Mouse (Mus musculus) limb, embryonic 12.5 days (tissue): ENCODE measurements at regions not wholly inside any gene's neighbourhood (a gene's known extent, or its start where the extent isn't known, plus 50 kb on each side); places are given as distances from the start of the nearest gene placed in this dataset.
A peak's percentile ranks its signal among the peaks of the same experiment; 100 is the strongest.

Experiments
- ATAC-seq: fragments of 200-750 bp; cut with Nextera tagmentation; 2 replicates; pipeline ENCODE4 v1.8.0; 2017; ENCODE audit warnings: low read depth, moderate TSS enrichment; ENCODE audit not compliant: insufficient number of reproducible peaks, insufficient read depth, low FRiP score, low TSS enrichment
- H3K27ac ChIP-seq: fragments of 300-500 bp; sonication (generic); 2 replicates; pipeline ENCODE4 v1.5.1; 2016; ENCODE audit warnings: mild to moderate bottlenecking, moderate library complexity
- H3K27me3 ChIP-seq: fragments of 300-500 bp; sonication (generic); 2 replicates; pipeline ENCODE4 v1.6.1; 2016; ENCODE audit warnings: mild to moderate bottlenecking, moderate library complexity
- H3K36me3 ChIP-seq: fragments of 300-500 bp; sonication (generic); 2 replicates; pipeline ENCODE4 v1.6.1; 2016; ENCODE audit warnings: mild to moderate bottlenecking, moderate library complexity
- H3K4me1 ChIP-seq: fragments of 300-500 bp; sonication (generic); replicated peaks from 2 replicates; pipeline ENCODE4 v1.6.1; 2016
- H3K4me2 ChIP-seq: fragments of 300-500 bp; sonication (generic); 2 replicates; pipeline ENCODE4 v1.6.1; 2016; ENCODE audit warnings: mild to moderate bottlenecking, moderate library complexity
- H3K4me3 ChIP-seq: fragments of 300-500 bp; sonication (generic); replicated peaks from 2 replicates; pipeline ENCODE4 v1.5.1; 2016; ENCODE audit warnings: mild to moderate bottlenecking
- H3K9ac ChIP-seq: fragments of 300-500 bp; sonication (generic); replicated peaks from 2 replicates; pipeline ENCODE4 v1.6.1; 2016; ENCODE audit warnings: mild to moderate bottlenecking, moderate library complexity
- H3K9me3 ChIP-seq: fragments of 300-500 bp; sonication (generic); 2 replicates; pipeline ENCODE4 v1.6.1; 2016; ENCODE audit warnings: mild to moderate bottlenecking, moderate library complexity
- WGBS: fragments of 180-500 bp; shearing (Covaris S2); methylation state at CpG from one replicate; pipeline ENCODE4 v1.1.7; 2016; 5-methylcytosine and 5-hydroxymethylcytosine counted together

DNA sequence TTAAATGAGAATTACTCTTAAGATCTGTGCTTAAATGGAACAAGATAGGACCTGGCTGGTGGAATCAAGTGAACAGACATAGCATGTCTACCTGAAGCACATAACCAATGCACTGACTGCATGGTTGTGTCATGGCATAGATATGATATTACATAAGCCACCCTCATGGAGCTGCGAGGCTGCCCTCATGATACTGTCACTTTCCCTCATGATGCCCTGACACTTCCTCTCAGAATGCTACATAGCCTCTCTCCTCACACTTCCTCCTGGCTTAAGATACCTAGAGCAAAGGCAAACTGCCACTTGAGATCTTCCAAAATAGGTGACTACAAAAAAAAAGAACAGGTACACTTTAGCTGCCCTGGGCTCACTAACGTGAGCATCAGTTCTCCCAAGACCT, 278.9 kb upstream of the Kif2a start:
- Histone ChIP-seq H3K4me2 (no peak overlapping the region), H3K27me3 (no peaks in the 10 kb centered on the region), H3K4me1 (no peaks in the 10 kb centered on the region), H3K9ac (no peak overlapping the region), H3K9me3 (no peaks in the 10 kb centered on the region), H3K4me3 (no peak overlapping the region), H3K36me3 (no peaks in the 10 kb centered on the region), H3K27ac (no peak overlapping the region)
- WGBS, result 79% methylated on average over 2 of the region's 2 CpGs
- no peak for ATAC-seq

DNA sequence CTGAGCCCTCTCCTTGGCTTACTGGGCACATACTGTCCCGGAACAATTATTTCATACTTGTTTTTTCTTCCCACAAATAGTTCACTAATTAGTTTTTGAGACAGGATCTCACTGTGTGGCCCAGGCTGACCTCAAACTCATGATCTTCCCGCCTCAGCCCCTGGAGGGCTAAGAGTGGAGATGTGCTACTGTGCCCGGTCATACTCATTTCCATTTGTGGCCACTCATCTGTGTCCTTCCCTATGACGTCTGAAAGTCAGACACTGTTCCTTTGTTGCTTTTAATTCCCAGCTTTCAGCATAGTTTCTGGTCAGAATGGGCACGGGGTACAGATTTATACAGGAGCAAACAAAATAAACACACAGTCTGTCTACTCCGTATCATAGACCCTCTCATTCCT, 242.7 kb upstream of the Kif2a start:
- Histone ChIP-seq H3K9me3 (no peaks in the 10 kb centered on the region), H3K27me3 (no peaks in the 10 kb centered on the region), H3K4me1 (no peaks in the 10 kb centered on the region), H3K4me2 (no peak overlapping the region), H3K4me3 (no peak overlapping the region), H3K27ac (no peak overlapping the region), H3K36me3 (no peaks in the 10 kb centered on the region), H3K9ac (no peak overlapping the region)
- 83% methylated on average over 6 of the region's 6 CpGs for WGBS
- no peak for ATAC-seq

DNA sequence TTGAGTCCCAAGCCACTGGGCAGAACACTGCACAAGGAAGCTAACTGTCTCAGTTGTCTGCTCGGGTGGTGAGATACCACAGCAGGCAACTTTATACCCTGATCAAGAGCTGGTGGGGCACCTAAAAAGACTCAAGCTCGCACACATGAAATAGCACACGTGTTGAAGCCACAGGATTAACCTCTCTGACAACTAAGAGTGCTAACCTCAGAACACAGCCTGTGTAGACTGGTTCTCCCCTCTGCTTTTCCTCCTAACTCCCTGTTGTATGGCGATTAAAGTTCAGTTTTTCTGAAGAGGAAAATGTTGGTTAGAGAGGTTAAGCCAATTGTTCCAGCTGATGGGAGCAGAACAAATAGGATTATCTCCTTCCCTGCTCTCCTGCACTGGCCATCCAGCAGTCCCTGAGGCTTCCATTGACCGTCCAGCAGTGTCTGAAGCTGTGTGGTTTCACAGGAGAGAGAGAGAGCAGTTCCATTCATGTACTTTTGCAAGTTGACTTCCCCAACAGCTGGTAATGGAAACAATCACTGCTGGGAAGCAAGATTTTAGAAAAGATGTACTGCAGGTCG, 239.6 kb upstream of the Kif2a start:
- Histone ChIP-seq H3K27me3 (no peaks in the 10 kb centered on the region), H3K36me3 (no peaks in the 10 kb centered on the region), H3K9ac (no peak overlapping the region), H3K4me1 (no peaks in the 10 kb centered on the region), H3K9me3 (no peaks in the 10 kb centered on the region), H3K4me2 (no peak overlapping the region), H3K27ac (no peak overlapping the region), H3K4me3 (no peak overlapping the region)
- no peak for ATAC-seq
- WGBS, result 78% methylated on average over 6 of the region's 6 CpGs

DNA sequence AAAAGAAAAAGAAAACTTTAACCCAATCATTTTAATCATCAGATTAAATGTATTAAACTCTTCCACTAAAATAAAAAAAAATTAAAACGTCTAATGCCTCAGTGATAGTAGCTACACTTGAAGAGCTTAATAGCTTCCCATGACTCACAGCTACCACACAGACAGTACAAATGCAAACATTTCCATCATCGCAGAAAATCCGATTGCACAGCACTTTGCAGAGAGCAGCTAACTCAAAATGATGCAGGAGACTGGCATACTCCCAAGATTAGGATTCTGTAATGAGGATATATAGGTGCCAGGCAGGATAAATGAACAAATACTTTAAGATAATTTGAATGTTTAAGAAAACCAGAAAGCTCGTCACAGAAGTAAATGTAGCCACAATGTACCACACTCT, 238.3 kb upstream of the Kif2a start:
- no peak overlapping the region for H3K4me3 ChIP-seq
- H3K27ac ChIP-seq, result no peak overlapping the region
- H3K4me2 ChIP-seq, result no peak overlapping the region
- H3K36me3 ChIP-seq, result no peaks in the 10 kb centered on the region
- no peaks in the 10 kb centered on the region for H3K4me1 ChIP-seq
- no peaks in the 10 kb centered on the region for H3K9me3 ChIP-seq
- 88% methylated on average over 4 of the region's 4 CpGs for whole genome bisulfite sequencing
- H3K9ac ChIP-seq, result no peak overlapping the region
- H3K27me3 ChIP-seq, result no peaks in the 10 kb centered on the region
- ATAC-seq, result no peak

DNA sequence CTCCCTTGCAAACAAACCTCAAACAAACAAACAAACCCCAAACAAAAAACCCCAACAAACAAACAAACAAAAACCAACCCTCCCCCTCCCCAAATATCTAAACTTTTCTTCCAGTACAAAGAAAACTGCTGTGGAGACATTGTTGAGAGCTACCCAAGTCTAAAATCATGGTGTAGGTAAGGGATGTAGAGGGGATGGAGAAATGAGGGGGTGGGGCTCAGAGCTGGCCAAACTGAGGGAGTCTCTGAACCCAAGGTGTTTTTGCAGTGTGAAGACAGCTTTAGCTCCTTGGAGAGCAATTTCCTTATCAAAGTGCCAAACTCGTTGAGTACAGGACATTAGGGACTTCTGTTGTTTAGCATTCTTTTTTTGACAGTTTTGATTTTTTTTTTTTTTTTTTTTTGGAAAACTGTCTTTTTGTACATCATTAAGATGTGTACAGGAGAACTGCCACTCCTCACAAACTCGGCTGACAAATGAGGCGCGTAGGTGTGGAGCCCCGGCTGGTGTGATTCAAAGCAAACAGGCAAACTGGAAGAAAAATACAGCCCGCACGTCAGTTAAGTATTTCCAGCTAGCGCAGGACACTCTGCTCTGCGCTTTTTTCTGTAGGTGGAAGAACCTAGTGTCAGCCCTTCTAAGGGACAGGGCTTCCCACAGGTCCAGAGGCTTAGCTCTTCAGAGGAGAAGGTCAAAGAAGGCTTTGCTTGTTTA, 226.0 kb upstream of the Kif2a start:
- Histone ChIP-seq H3K27ac (no peak overlapping the region), H3K9me3 (no peaks in the 10 kb centered on the region), H3K4me2 (peak overlapping the region; percentile 52), H3K36me3 (no peaks in the 10 kb centered on the region), H3K27me3 (peaks cover 12% of the 10 kb centered on the region), H3K4me3 (no peak overlapping the region), H3K4me1 (peaks cover 13% of the 10 kb centered on the region), H3K9ac (no peak overlapping the region)
- ATAC-seq, result peak; percentile 38; the same call in 1 of the 2 replicates
- 16% methylated on average over 9 of the region's 9 CpGs for WGBS

DNA sequence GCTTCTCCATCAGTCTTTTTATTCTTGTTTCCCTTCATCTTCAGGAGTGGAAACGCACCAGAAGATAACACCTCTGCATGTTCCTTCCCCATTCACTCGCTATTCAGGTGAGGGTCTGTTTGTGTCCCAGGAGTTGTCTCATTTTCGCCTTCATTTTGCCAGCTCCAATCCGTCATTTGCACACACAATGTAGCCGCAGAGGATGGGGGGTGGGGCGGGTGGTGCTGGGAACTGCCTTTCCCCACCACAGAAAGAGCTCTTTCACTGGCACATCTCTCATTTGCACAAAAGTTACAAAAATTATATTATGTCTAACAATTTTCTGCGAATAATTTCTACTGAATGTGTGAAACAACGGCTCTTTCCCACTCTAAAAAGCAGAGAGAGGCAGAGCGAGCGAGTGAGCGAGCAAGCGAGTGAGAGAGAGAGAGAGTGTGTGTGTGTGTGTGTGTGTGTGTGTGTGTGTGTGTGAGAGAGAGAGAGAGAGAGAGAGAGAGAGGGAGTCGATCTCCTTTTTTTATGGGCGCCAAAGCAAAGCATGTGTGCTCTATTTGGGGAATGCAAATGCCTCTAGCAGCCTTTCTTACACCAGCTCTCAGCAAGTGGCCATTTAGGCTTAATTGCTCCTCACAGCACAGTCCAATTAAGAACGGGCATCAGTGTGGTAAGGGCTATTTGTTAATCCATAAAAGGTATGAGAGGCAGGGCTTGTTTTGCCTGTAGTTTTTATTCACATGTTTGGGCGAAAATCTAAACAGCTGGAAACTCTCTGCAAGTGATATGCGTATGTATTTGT, 225.2 kb upstream of the Kif2a start:
- Histone ChIP-seq H3K4me1 (peaks cover 13% of the 10 kb centered on the region), H3K4me2 (peak overlapping the region; percentile 52), H3K36me3 (no peaks in the 10 kb centered on the region), H3K9me3 (no peaks in the 10 kb centered on the region), H3K27ac (no peak overlapping the region), H3K4me3 (peak overlapping the region; percentile 27), H3K27me3 (peaks cover 12% of the 10 kb centered on the region), H3K9ac (no peak overlapping the region)
- 15% methylated on average over 17 of the region's 17 CpGs for WGBS
- ATAC-seq, result no peak

DNA sequence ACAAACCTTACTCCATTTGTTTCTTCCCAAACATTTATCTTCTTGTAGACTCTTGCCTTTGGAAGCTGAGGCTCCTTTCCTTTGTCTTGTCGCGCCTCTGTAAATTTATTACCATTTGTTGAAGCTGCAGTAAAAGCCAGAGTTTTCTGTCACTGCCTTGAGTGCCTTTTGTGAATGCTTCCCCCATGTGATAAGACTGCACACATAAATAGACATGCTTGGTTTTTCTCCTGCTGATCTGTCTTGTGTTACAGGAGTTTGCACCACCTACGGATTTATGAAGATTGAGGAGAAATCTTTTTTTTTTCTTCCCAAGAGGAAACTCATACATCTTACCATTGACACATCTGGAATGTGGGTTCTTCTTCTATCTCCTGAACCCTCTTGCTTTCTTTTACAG, 222.2 kb upstream of the Kif2a start:
- H3K27ac ChIP-seq, result no peak overlapping the region
- H3K27me3 ChIP-seq, result peaks cover 9% of the 10 kb centered on the region
- 39% methylated on average over 3 of the region's 3 CpGs for WGBS
- ATAC-seq, result no peak
- H3K4me1 ChIP-seq, result peaks cover 13% of the 10 kb centered on the region
- H3K36me3 ChIP-seq, result no peaks in the 10 kb centered on the region
- 0 out of 2 replicates have a peak, but pooled peaks cover 6% of the 10 kb centered on the region for H3K9me3 ChIP-seq
- no peak overlapping the region for H3K4me3 ChIP-seq
- H3K4me2 ChIP-seq, result no peak overlapping the region
- no peak overlapping the region for H3K9ac ChIP-seq

DNA sequence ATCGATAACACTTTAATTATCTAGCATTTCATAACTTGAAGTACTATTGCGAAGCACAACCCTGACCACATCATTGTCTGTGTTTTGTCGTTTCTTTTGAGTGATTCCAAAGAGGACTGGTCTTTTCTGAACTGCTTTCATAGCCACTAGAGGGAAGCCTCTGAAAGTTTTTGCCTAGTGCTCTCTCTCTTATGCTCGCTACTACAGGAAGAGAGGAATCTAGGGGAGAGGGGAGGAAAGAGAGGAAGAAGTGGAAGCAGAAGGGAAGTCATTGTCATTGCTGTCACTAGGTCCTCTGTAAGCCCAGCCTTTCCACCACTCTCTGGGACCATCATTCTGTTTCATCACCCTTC, 217.1 kb upstream of the Kif2a start:
- Histone ChIP-seq H3K4me1 (no peaks in the 10 kb centered on the region), H3K4me3 (no peak overlapping the region), H3K9ac (no peak overlapping the region), H3K36me3 (no peaks in the 10 kb centered on the region), H3K27me3 (no peaks in the 10 kb centered on the region), H3K27ac (no peak overlapping the region), H3K4me2 (no peak overlapping the region), H3K9me3 (0 out of 2 replicates have a peak, but pooled peaks cover 6% of the 10 kb centered on the region)
- ATAC-seq, result no peak
- 73% methylated on average over 4 of the region's 4 CpGs for WGBS

DNA sequence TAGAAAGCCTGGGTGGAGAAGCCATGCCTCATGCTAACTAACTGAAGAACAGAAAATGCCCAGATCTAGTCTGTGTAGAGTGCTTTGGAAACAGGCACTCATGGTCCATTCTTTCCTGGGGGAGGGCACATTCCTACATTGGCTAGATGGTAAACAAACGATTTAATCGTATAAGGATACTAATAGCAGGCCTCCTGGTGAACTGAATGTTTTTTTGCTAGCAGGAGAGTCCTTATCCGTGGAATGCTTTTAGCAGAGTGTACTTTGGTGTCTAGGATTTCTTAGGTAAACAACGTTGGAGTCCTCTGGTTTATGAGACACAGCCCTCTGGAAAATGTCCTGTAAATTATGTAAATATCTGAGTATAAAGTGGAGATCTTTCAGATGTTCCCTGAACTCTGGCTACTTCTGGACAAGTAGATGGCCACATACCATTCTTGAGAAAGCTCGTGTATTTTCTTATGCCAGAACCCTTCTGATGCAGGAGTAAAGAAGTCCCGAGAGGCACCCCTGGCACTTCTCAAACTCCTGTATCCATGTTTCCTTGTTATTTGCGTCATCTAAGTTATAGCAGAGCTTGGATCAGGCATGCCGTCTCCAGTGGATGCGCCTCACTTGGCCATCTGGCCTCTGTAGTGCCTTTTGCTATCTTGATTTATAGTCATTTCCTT, 216.6 kb upstream of the Kif2a start:
- H3K27me3 ChIP-seq, result no peaks in the 10 kb centered on the region
- no peak overlapping the region for H3K4me2 ChIP-seq
- no peaks in the 10 kb centered on the region for H3K4me1 ChIP-seq
- no peaks in the 10 kb centered on the region for H3K36me3 ChIP-seq
- ATAC-seq, result no peak
- no peak overlapping the region for H3K4me3 ChIP-seq
- no peak overlapping the region for H3K9ac ChIP-seq
- H3K27ac ChIP-seq, result no peak overlapping the region
- 76% methylated on average over 9 of the region's 9 CpGs for WGBS
- H3K9me3 ChIP-seq, result 0 out of 2 replicates have a peak, but pooled peaks cover 6% of the 10 kb centered on the region

DNA sequence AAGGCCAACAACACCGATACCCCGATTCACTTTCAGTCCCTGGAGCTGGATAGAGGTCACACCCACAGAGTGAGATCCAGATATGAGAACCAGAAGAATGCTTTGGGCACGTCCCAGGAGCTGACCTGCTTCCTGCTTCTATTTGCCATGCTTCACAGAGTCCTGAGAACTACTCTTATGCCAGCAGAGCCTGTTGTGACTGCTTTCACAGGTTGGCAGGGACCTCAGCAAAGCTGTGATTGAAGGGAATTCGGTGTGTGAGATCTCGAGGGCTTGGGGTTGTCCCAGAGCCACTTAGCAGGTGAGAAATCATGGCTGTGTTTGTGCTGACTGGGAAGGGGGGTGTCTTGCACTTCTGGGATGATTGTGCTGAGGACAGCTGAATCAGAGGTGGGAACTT, 197.5 kb upstream of the Kif2a start:
- Histone ChIP-seq H3K27me3 (no peaks in the 10 kb centered on the region), H3K4me1 (no peaks in the 10 kb centered on the region), H3K36me3 (no peaks in the 10 kb centered on the region), H3K27ac (no peak overlapping the region), H3K9me3 (no peaks in the 10 kb centered on the region), H3K4me3 (no peak overlapping the region), H3K4me2 (no peak overlapping the region), H3K9ac (no peak overlapping the region)
- WGBS, result 60% methylated on average over 5 of the region's 5 CpGs
- no peak for ATAC-seq

DNA sequence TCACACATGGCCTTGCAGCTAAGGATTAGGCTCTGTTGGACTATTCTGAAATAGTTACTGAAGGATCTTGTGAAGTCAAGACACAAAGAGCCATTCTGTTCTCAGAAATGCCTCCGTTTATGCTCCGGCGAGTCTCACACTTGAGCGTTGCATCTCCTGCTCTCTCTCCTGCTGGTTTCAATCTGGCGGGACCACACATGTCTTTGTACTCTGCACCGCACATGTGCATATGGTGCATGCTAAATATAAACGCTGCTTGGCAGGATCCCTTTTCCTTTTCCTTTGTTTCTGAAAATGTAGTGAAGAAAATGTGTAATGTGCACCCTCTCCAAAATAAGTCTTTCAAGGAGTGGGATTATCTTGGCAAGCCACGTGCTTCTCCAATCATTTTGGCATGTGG, 196.4 kb upstream of the Kif2a start:
- no peak overlapping the region for H3K4me3 ChIP-seq
- no peaks in the 10 kb centered on the region for H3K9me3 ChIP-seq
- H3K27ac ChIP-seq, result no peak overlapping the region
- ATAC-seq, result no peak
- H3K4me2 ChIP-seq, result no peak overlapping the region
- no peaks in the 10 kb centered on the region for H3K36me3 ChIP-seq
- H3K4me1 ChIP-seq, result no peaks in the 10 kb centered on the region
- WGBS, result 74% methylated on average over 8 of the region's 8 CpGs
- no peaks in the 10 kb centered on the region for H3K27me3 ChIP-seq
- H3K9ac ChIP-seq, result no peak overlapping the region
